Mouse (Mus musculus) G1E (cell line): ENCODE data around the gene Ttc4.

ENCODE experiments used
- CTCF ChIP-seq: IDR thresholded peaks from 2 replicates; pipeline ENCODE4 v1.5.1; 2012; ENCODE audit warnings: low read depth, low read length, inconsistent platforms, mixed read lengths
- GATA1 ChIP-seq: IDR thresholded peaks from 2 replicates; pipeline ENCODE4 v1.6.1; 2012; ENCODE audit warnings: borderline replicate concordance, low read length, inconsistent platforms, mixed read lengths
- GATA2 ChIP-seq: IDR thresholded peaks from 2 replicates; pipeline ENCODE4 v1.6.1; 2012; ENCODE audit warnings: low read depth, low read length, inconsistent platforms, borderline replicate concordance
- POLR2AphosphoS5 ChIP-seq: IDR thresholded peaks from 2 replicates; pipeline ENCODE4 v1.6.1; 2012; ENCODE audit warnings: low read depth, low read length, inconsistent platforms; ENCODE audit not compliant: insufficient replicate concordance
- TAL1 ChIP-seq: conservative IDR thresholded peaks from 2 replicates; pipeline ENCODE4 v1.6.1; 2012; ENCODE audit warnings: low read depth, low read length, inconsistent platforms, mixed read lengths

GRCm38 (mm10) chr4:106622030-106622493 lies 56.7 kb downstream of the Ttc4 start, which contains the start of gene Ttc22:
- TF ChIP-seq CTCF (no peak), TAL1 (no peak), GATA1 (no peak), GATA2 (no peak), POLR2AphosphoS5 (no peak)
